Mouse (Mus musculus): ENCODE data around the gene Gm49711.

DNA sequence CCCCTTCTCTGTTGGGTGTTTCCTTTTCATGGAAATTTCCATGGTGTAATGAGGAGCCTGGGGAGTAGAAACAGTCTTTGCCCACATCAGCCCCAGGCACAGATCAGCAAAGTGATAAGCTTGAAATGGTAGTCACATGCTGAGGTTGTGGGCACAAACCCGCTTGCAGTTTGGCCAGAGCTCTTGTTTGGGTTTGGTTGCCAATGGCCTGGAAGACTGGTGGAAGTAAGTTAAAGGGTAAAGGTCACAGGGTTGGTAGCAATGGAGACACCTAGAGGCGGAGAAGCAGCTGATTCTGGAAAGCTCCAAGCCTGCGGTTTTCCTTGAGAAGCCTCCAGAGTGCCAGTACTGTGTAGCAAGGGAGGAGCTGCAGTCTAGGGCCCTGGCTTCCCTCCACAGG lies 47.5 kb downstream of the Gm49711 start:
- TF ChIP-seq CTCF (IDR thresholded peaks at IDR 0.05; ENCODE audit: insufficient read depth, low read length) (no peak), POLR2A (IDR thresholded peaks at IDR 0.05; ENCODE audit: borderline replicate concordance, extremely low read depth, low read depth, low read length) (no peak)
